Mouse (Mus musculus) spleen, embryonic (tissue): ENCODE results near the gene Tph1.

Experiments used
- CTCF ChIA-PET: fragments of 350-600 bp; sonication (Branson Sonifier 250); formaldehyde crosslinking; loops from one replicate; lab custom pipeline; 2022; lab: Charles Lee

Gene Tph1

DNA sequence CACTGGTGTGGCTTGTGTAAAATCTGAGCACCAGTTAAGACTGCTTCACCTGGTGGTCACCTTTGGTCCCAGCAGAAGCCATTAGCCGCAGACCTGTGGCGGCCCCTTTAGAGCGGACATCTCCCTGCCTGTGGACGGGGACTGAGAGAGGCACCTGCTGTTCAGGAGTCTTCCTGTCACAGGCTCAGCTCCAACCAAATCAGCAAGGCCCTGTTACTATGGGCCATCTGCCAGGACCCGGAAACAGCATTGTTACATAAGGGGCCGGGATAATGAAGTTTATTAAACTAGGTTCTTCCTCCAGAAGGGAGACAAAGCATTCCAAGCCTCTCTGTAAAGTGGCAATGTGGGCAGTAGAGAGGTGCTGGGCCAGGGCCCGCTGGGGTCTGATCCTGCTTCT is 69.3 kb downstream of the Tph1 start:
- CTCF ChIA-PET: no interaction called here

DNA sequence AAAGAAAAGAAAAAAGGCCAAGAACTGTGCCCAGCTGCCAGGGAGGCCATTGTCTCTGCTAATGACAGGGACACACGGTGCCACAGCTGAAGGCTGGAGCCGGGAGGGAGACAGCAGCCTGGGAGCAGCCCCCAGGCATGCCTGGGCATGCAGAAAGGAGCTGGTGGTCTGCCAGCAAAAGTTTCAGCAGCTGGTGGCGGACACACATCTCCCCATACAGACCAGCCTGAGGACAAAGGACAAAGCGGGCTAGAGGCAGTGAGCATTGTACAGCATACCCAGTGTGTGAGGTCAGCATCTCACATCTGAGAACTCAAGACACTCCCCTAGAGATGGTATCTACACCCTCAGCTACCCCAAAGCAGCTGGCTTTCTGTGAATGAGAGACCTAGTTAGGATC is 70.3 kb downstream of the Tph1 start:
- CTCF ChIA-PET: no interaction called here

DNA sequence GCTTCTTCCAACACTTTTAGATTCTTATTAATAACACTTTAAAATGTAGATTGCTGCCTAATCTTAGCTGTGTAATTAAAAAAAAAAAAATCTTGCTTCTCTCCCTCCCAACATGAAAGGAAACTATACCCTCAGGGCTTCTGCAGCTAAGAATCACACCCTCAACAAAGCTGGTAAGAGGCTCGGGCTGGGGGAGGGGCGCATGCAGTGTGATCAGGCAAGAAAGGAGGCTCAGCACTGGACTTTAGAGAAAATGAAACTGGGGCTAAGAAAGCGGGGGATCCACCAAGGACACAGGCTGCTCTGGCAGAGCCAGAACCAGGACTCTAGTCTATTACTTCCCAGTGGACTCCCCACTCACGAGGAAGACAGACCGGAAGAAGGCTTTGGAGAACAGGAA is 71.2 kb downstream of the Tph1 start:
- CTCF ChIA-PET: no interaction called here

DNA sequence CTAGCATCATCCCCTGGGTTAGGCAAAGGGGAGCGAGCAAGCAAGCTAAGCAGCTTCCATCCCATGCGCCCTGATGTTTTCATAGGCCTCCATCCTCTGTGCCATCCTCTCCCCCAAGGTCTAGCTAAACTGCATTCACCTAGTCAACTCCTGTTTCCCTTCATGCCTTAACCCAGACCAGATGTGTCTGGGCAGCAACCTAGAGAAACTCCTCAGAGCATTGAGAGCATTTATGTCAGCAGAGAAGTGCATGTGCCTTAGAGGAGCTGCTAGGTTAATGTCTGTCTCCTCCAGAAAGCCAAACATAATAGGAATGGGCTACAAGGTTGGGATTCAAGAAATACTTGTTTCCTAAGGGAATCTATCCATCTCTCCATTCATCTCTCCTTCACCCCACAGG is 75.3 kb downstream of the Tph1 start:
- CTCF ChIA-PET: interaction anchor here (0.6 kb wide), 1 partner anchor 373 kb away, joined by 5 read pairs; no protein-coding TSS in a partner anchor
